ENCODE assay signal across 8 mouse cellular contexts in genomic region chr9:45849528-45850408, GRCm38 (mm10). TPM values are rescaled to one million over a fixed set of nuclear protein-coding genes. Genes with fewer than 3 reads are reported as not detected.
DNase-seq lines count a peak whose midpoint lies in the region; ATAC-seq and TF ChIP-seq lines count a peak whose summit lies in the region.

No protein-coding gene starts in this region.

- WGBS in hindbrain, embryonic 12.5 days, result 64% methylated on average over 9 of the region's 9 CpGs
- WGBS in liver, adult 2 months, result 36% methylated on average over 9 of the region's 9 CpGs

- H3K9ac ChIP-seq in hindbrain, embryonic 12.5 days, result peak overlapping the region; percentile 6; the same call in 1 of the 2 replicates
- H3K9ac ChIP-seq in liver, adult 2 months (ENCODE audit: low read depth, low read length), result peak overlapping the region; percentile 55

- no peak overlapping the region for H3K4me3 ChIP-seq in hindbrain, embryonic 12.5 days
- no peak overlapping the region for H3K4me3 ChIP-seq in liver, adult 2 months (ENCODE audit: insufficient read depth, low read depth, low read length)

- no peak overlapping the region; the same call in 1 of the 2 replicates for H3K27ac ChIP-seq in hindbrain, embryonic 12.5 days
- peak overlapping the region; percentile 85 for H3K27ac ChIP-seq in liver, adult 2 months (replicated peaks; ENCODE audit: insufficient read depth, low read depth, low read length)

- H3K4me1 ChIP-seq in hindbrain, embryonic 12.5 days, result peaks cover 9% of the 10 kb centered on the region
- H3K4me1 ChIP-seq in liver, adult 2 months (ENCODE audit: control insufficient read depth, insufficient read depth, low read length), result peaks cover 24% of the 10 kb centered on the region

- no peaks in the 10 kb centered on the region for H3K9me3 ChIP-seq in hindbrain, embryonic 12.5 days (replicated peaks)

- TF ChIP-seq CTCF in liver, adult 2 months (IDR thresholded peaks at IDR 0.05; ENCODE audit: low read depth, low read length), result no peak

- TF ChIP-seq POLR2A in liver, adult 2 months (IDR thresholded peaks at IDR 0.05; ENCODE audit: extremely low read depth, insufficient read depth, low read length), result no peak

- H3K79me2 ChIP-seq in liver, adult 2 months (ENCODE audit: control insufficient read depth, insufficient read depth, low read length), result peaks cover 2% of the 10 kb centered on the region; the same call in 1 of the 2 replicates

- H3K36me3 ChIP-seq in hindbrain, embryonic 12.5 days, result peaks cover 22% of the 10 kb centered on the region
- H3K36me3 ChIP-seq in liver, adult 2 months (ENCODE audit: control insufficient read depth, insufficient read depth, low read length), result no peaks in the 10 kb centered on the region

- peak; percentile 37 to 52 for DNase-seq in layer of hippocampus, adult 8-10 months (ENCODE audit: low spot score in 2 of 2)
- no peak for DNase-seq in layer of hippocampus, postnatal 14 days (ENCODE audit: low spot score in 2 of 2)
- DNase-seq in frontal cortex, adult 2 months (ENCODE audit: extremely low spot score in 1 of 2, low spot score in 1 of 2), result peak; percentile 81 to 85
- DNase-seq in liver, adult 2 months (ENCODE audit: extremely low read depth, low read depth, low spot score), result peak; percentile 41
- peak; percentile 50 for DNase-seq in ovary, postnatal 14 days (ENCODE audit: low spot score)
- no peak for DNase-seq in cerebellum, postnatal 36 days
- no peak for DNase-seq in thymus, postnatal 4 days

- no peaks in the 10 kb centered on the region for H3K27me3 ChIP-seq in hindbrain, embryonic 12.5 days
- no peaks in the 10 kb centered on the region for H3K27me3 ChIP-seq in liver, adult 2 months (ENCODE audit: control insufficient read depth, insufficient read depth, low read length)

- no peak overlapping the region for H3K4me2 ChIP-seq in hindbrain, embryonic 12.5 days (replicated peaks)

- no peak for ATAC-seq in hindbrain, embryonic 12.5 days (ENCODE audit: low FRiP score)

RNA-seq across cellular contexts. Expression of gene Bace1, which starts 11.4 kb away (rescaled TPM):
- 10 to 100 TPM; 72.1 to 88.1 (median 77.0) TPM for total RNA-seq in layer of hippocampus, adult 8-10 months (2022)
- total RNA-seq in layer of hippocampus, postnatal 14 days (2021), result 100 to 1,000 TPM in 1 of 2 experiments, 10 to 100 TPM in 1; 96.6 to 101 TPM
- polyA plus RNA-seq in frontal cortex, adult 2 months (2012; rRNA removed), result 52.5 and 53.3 TPM in 2 replicates
- 40.2 and 41.5 TPM in 2 replicates for polyA plus RNA-seq in hindbrain, embryonic 12.5 days (2016; fragmentation: Nextera tagmentation; extraction: Ambion mirVana)
- total RNA-seq in liver, adult 2 months (2014; rRNA removed), result 7.6 and 9.9 TPM in 2 replicates
- polyA plus RNA-seq in liver, adult 2 months (2012; rRNA removed), result 23.0 and 24.1 TPM in 2 replicates

RNA-seq across cellular contexts. Expression of gene Cep164, which starts 21.3 kb away (rescaled TPM):
- 10 to 100 TPM; 14.6 to 20.3 (median 17.8) TPM for total RNA-seq in layer of hippocampus, adult 8-10 months (2022)
- 10 to 100 TPM; 15.5 to 15.8 TPM for total RNA-seq in layer of hippocampus, postnatal 14 days (2021)
- polyA plus RNA-seq in frontal cortex, adult 2 months (2012; rRNA removed), result 26.1 and 26.5 TPM in 2 replicates
- polyA plus RNA-seq in hindbrain, embryonic 12.5 days (2016; fragmentation: Nextera tagmentation; extraction: Ambion mirVana), result 17.7 and 18.8 TPM in 2 replicates
- total RNA-seq in liver, adult 2 months (2014; rRNA removed), result 4.1 and 5.0 TPM in 2 replicates
- 7.1 and 8.3 TPM in 2 replicates for polyA plus RNA-seq in liver, adult 2 months (2012; rRNA removed)

RNA-seq across cellular contexts. Expression of gene Pcsk7, which starts 56.5 kb away (rescaled TPM):
- 10 to 100 TPM; 23.8 to 33.7 (median 26.2) TPM for total RNA-seq in layer of hippocampus, adult 8-10 months (2022)
- total RNA-seq in layer of hippocampus, postnatal 14 days (2021), result 10 to 100 TPM; 22.6 to 28.4 TPM
- 26.8 and 31.3 TPM in 2 replicates for polyA plus RNA-seq in frontal cortex, adult 2 months (2012; rRNA removed)
- polyA plus RNA-seq in hindbrain, embryonic 12.5 days (2016; fragmentation: Nextera tagmentation; extraction: Ambion mirVana), result 27.1 and 30.6 TPM in 2 replicates
- 26.7 and 29.3 TPM in 2 replicates for total RNA-seq in liver, adult 2 months (2014; rRNA removed)
- polyA plus RNA-seq in liver, adult 2 months (2012; rRNA removed), result 19.0 and 27.7 TPM in 2 replicates

RNA-seq across cellular contexts. Expression of gene Rnf214, which starts 56.9 kb away (rescaled TPM):
- 10 to 100 TPM; 67.3 to 79.6 (median 72.2) TPM for total RNA-seq in layer of hippocampus, adult 8-10 months (2022)
- total RNA-seq in layer of hippocampus, postnatal 14 days (2021), result 10 to 100 TPM; 67.0 to 67.2 TPM
- 43.9 and 47.3 TPM in 2 replicates for polyA plus RNA-seq in frontal cortex, adult 2 months (2012; rRNA removed)
- 93.2 and 95.3 TPM in 2 replicates for polyA plus RNA-seq in hindbrain, embryonic 12.5 days (2016; fragmentation: Nextera tagmentation; extraction: Ambion mirVana)
- 16.3 and 18.5 TPM in 2 replicates for total RNA-seq in liver, adult 2 months (2014; rRNA removed)
- 11.2 and 12.4 TPM in 2 replicates for polyA plus RNA-seq in liver, adult 2 months (2012; rRNA removed)

Comparison
In these comparisons a context has a peak if more than half of its experiments do, and no peak if none do; other contexts are left out.
1. DNase-seq: peak in layer of hippocampus, adult 8-10 months (2 of 2), frontal cortex, adult 2 months (2 of 2), liver, adult 2 months (single experiment) and ovary, postnatal 14 days (single experiment); none in layer of hippocampus, postnatal 14 days (0 of 2), cerebellum, postnatal 36 days (0 of 2) and thymus, postnatal 4 days (single experiment).